Mouse (Mus musculus) CH12.LX (cell line): ENCODE measurements around the gene Iba57. TPM values are rescaled to one million over a fixed set of nuclear protein-coding genes. Genes with fewer than 3 reads are reported as not detected.

Experiments used
- DNase-seq: peaks from one replicate; pipeline ENCODE4 v3.0.0-alpha.2; 2013; ENCODE audit errors: extremely low read depth
- H3K27ac ChIP-seq: 2 replicates; pipeline ENCODE4 v1.5.1; 2012; ENCODE audit warnings: low read depth, mild to moderate bottlenecking, control low read depth, moderate library complexity; ENCODE audit not compliant: insufficient read depth
- H3K27me3 ChIP-seq: replicated peaks from 2 replicates; pipeline ENCODE3; 2012; ENCODE audit warnings: inconsistent platforms
- H3K36me3 ChIP-seq, 2 experiments: replicated peaks in 1 of 2; 2 replicates each; pipeline versions ENCODE3 to v1.6.1; 2012; ENCODE audit warnings: inconsistent platforms in 1 of 2, low read length in 1 of 2, mild to moderate bottlenecking in 1 of 2, mixed read lengths in 1 of 2, moderate library complexity in 1 of 2; ENCODE audit not compliant: control insufficient read depth in 1 of 2, insufficient read depth in 1 of 2
- H3K4me1 ChIP-seq, 2 experiments: 2 replicates each; pipeline ENCODE4 v1.6.1; 2012; ENCODE audit warnings: inconsistent platforms in 1 of 2, moderate library complexity in 1 of 2; ENCODE audit not compliant: insufficient read depth in 2 of 2, control insufficient read depth in 1 of 2
- H3K4me2 ChIP-seq: 2 replicates; pipeline ENCODE4 v1.6.1; 2012; ENCODE audit warnings: low read depth, mild to moderate bottlenecking, control low read depth; ENCODE audit not compliant: poor library complexity, insufficient read depth, severe bottlenecking
- H3K4me3 ChIP-seq, 3 experiments: fragments of 150-350 bp in 1 of 3; sonication (generic) in 1 of 3; replicated peaks in 1 of 3; 2 replicates each; pipeline versions ENCODE3 to v1.5.1; 2011 to 2012; ENCODE audit warnings: low read depth in 2 of 3, low read length in 2 of 3, mild to moderate bottlenecking in 2 of 3, moderate library complexity in 2 of 3, control low read depth in 1 of 3, improper control_type of control experiment in 1 of 3, inconsistent platforms in 1 of 3, mixed read lengths in 1 of 3; ENCODE audit not compliant: poor library complexity in 1 of 3
- H3K79me2 ChIP-seq: replicated peaks from 2 replicates; pipeline ENCODE4 v1.6.1; 2012; ENCODE audit warnings: mild to moderate bottlenecking, moderate library complexity; ENCODE audit not compliant: control insufficient read depth, poor library complexity, insufficient read depth, severe bottlenecking; ENCODE audit errors: extremely low read depth
- H3K9ac ChIP-seq: 2 replicates; pipeline ENCODE4 v1.6.1; 2012; ENCODE audit warnings: low read depth, mild to moderate bottlenecking, control low read depth, moderate library complexity; ENCODE audit not compliant: insufficient read depth
- H3K9me3 ChIP-seq: replicated peaks from 2 replicates; pipeline ENCODE3; 2012; ENCODE audit warnings: low read length, inconsistent platforms, mixed read lengths
- CHD1 ChIP-seq: IDR thresholded peaks from 2 replicates; pipeline ENCODE4 v1.6.1; 2012; ENCODE audit warnings: low read depth, low read length, improper control_type of control experiment, inconsistent platforms
- CTCF ChIP-seq, 2 experiments: IDR thresholded peaks in 1 of 2; conservative IDR thresholded peaks in 1 of 2; 2 replicates each; pipeline ENCODE4 v1.5.1; 2011 to 2012; ENCODE audit warnings: low read depth in 2 of 2, low read length in 2 of 2, improper control_type of control experiment in 1 of 2, inconsistent platforms in 1 of 2, mild to moderate bottlenecking in 1 of 2, moderate library complexity in 1 of 2
- ELF1 ChIP-seq: IDR thresholded peaks from 2 replicates; pipeline ENCODE4 v1.6.1; 2014; ENCODE audit warnings: low read depth, mild to moderate bottlenecking, inconsistent platforms, low read length, improper control_type of control experiment
- EP300 ChIP-seq: IDR thresholded peaks from 2 replicates; pipeline ENCODE4 v1.6.1; 2011; ENCODE audit warnings: low read length, improper control_type of control experiment
- JUND ChIP-seq: conservative IDR thresholded peaks from 2 replicates; pipeline ENCODE4 v1.6.1; 2011; ENCODE audit warnings: low read depth, low read length, improper control_type of control experiment
- KAT2A ChIP-seq: IDR thresholded peaks from 2 replicates; pipeline ENCODE4 v1.6.1; 2012; ENCODE audit warnings: low read length, improper control_type of control experiment, inconsistent platforms; ENCODE audit not compliant: insufficient replicate concordance
- MAFK ChIP-seq: IDR thresholded peaks from 2 replicates; pipeline ENCODE4 v1.6.1; 2011; ENCODE audit warnings: low read length, improper control_type of control experiment; ENCODE audit not compliant: insufficient replicate concordance
- MAZ ChIP-seq: IDR thresholded peaks from 2 replicates; pipeline ENCODE4 v1.6.1; 2012; ENCODE audit warnings: low read depth, mild to moderate bottlenecking, inconsistent platforms, low read length, improper control_type of control experiment, moderate library complexity
- MXI1 ChIP-seq: IDR thresholded peaks from 2 replicates; pipeline ENCODE4 v1.6.1; 2011; ENCODE audit warnings: mild to moderate bottlenecking, low read depth, low read length, improper control_type of control experiment
- NELFE ChIP-seq: IDR thresholded peaks from 2 replicates; pipeline ENCODE4 v1.6.1; 2011; ENCODE audit warnings: low read depth, low read length, improper control_type of control experiment
- POLR2AphosphoS2 ChIP-seq: IDR thresholded peaks from 2 replicates; pipeline ENCODE4 v1.6.1; 2011; ENCODE audit warnings: low read depth, low read length, improper control_type of control experiment
- RCOR1 ChIP-seq: conservative IDR thresholded peaks from 2 replicates; pipeline ENCODE4 v1.6.1; 2012; ENCODE audit warnings: low read depth, mild to moderate bottlenecking, inconsistent platforms, low read length, improper control_type of control experiment
- SIN3A ChIP-seq: IDR thresholded peaks from 2 replicates; pipeline ENCODE4 v1.6.1; 2012; ENCODE audit warnings: low read length, improper control_type of control experiment, inconsistent platforms
- SMC3 ChIP-seq: IDR thresholded peaks from 2 replicates; pipeline ENCODE4 v1.6.1; 2011; ENCODE audit warnings: low read depth, low read length, improper control_type of control experiment
- TBP ChIP-seq: conservative IDR thresholded peaks from 2 replicates; pipeline ENCODE4 v1.6.1; 2011; ENCODE audit warnings: low read depth, low read length, improper control_type of control experiment
- USF2 ChIP-seq: conservative IDR thresholded peaks from 2 replicates; pipeline ENCODE4 v1.6.1; 2011; ENCODE audit warnings: low read depth, low read length, improper control_type of control experiment
- ZKSCAN1 ChIP-seq: IDR thresholded peaks from 2 replicates; pipeline ENCODE4 v1.6.1; 2012; ENCODE audit warnings: low read depth, inconsistent platforms, low read length, improper control_type of control experiment, borderline replicate concordance
- ZNF384 ChIP-seq: IDR thresholded peaks from 2 replicates; pipeline ENCODE4 v1.6.1; 2012; ENCODE audit warnings: low read depth, low read length, improper control_type of control experiment, inconsistent platforms
- dilution Hi-C: fragments of 300-500 bp; cut with MboI; formaldehyde crosslinking; loops from 2 replicates; pipeline ENCODE4 v1.14.3; 2020; ENCODE audit warnings: low sequenced_read_pairs; ENCODE audit not compliant: extremely low pct_unique_long_range_greater_than_20kb, extremely low pct_ligation_motif_present
- in situ Hi-C: fragments of 300-500 bp; cut with MboI; formaldehyde crosslinking; loops from 3 replicates; pipeline ENCODE4 v1.14.3; 2019; ENCODE audit warnings: low sequenced_read_pairs, low pct_ligation_motif_present, low pct_unique_long_range_greater_than_20kb, mixed read lengths
- polyA plus RNA-seq: library from polyadenylated mRNA; unstranded; fragments of >175 nt; gene quantifications from 2 replicates; pipeline ENCODE4 v1.2.1, GENCODE M21; 2012; ENCODE audit warnings: low read depth; ENCODE audit not compliant: insufficient read length
- total RNA-seq, 2 experiments: library from RNA; depleted of rRNA; stranded (reverse); fragments of 300-350 nt in 1 of 2; fragments of >200 nt in 1 of 2; gene quantifications; 2 replicates each; pipeline ENCODE4 v1.2.3; 2012 to 2014

The Iba57 gene
- total and polyA plus RNA-seq, 3 experiments, result 4.0 to 7.5 (median 4.6) TPM

DNA sequence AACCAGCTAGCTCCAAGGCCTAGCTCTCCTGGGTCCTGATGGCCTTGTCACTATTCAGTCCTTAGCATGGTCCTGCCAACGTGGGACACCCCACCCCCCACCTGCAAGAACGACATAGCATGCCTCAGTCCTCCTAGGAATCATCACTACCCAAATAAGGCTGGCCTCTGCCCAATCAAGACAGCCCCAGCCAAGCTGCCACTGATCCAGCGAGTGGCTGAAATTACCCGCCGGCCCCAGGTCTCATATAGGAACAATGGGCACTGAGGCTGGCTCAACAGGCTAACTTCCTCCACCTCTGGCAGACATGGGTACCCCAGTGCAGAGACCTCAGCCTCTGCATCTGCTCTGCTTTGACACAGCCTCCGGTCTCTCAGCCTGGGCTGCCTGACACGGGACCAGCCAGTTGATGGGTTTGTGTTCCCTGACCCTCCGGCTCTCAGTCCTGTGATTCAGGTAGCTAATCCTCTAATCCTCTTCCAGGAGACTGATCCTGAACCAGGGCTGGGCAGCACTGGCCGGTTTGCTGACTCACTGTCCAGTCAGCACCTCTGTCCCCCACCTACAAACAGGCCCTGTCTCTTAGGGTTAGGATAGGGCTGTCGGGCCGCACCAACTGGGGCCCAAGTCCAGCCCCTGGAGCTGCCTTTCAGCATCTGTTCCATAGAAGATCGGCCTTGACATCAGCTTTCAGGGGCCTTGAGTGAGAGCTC is 26.4 kb downstream of the Iba57 start:
- Histone ChIP-seq H3K27ac (no peak overlapping the region), H3K4me1 (peaks cover 16 to 32% of the 10 kb centered on the region in 2 experiments), H3K27me3 (peaks cover 31% of the 10 kb centered on the region), H3K9me3 (peaks cover 19% of the 10 kb centered on the region), H3K79me2 (no peaks in the 10 kb centered on the region), H3K36me3 (no peaks in the 10 kb centered on the region), H3K4me3 (no peak overlapping the region), H3K4me2 (no peak overlapping the region), H3K9ac (no peak overlapping the region)
- dilution Hi-C loops (no loop called here), in situ Hi-C loops (loop anchor here (5.0 kb wide), 1 partner anchor 35 kb away; no protein-coding TSS in a partner anchor)
- no peak for TF ChIP-seq CHD1
- TF ChIP-seq KAT2A, result no peak
- no peak for TF ChIP-seq MAFK
- TF ChIP-seq ELF1, result no peak
- no peak for TF ChIP-seq POLR2AphosphoS2
- TF ChIP-seq EP300, result no peak
- TF ChIP-seq ZNF384, result no peak
- no peak for TF ChIP-seq JUND
- TF ChIP-seq SMC3, result no peak
- TF ChIP-seq SIN3A, result no peak
- TF ChIP-seq ZKSCAN1, result no peak
- no peak for TF ChIP-seq USF2
- no peak for TF ChIP-seq CTCF (conservative IDR thresholded peaks at IDR 0.05 in 1 of 2, IDR thresholded peaks at IDR 0.05 in 1 of 2; ENCODE audit: low read depth in 2 of 2, low read length in 2 of 2)
- TF ChIP-seq MXI1, result no peak
- no peak for TF ChIP-seq NELFE
- no peak for TF ChIP-seq RCOR1
- no peak for TF ChIP-seq TBP
- no peak for DNase-seq

DNA sequence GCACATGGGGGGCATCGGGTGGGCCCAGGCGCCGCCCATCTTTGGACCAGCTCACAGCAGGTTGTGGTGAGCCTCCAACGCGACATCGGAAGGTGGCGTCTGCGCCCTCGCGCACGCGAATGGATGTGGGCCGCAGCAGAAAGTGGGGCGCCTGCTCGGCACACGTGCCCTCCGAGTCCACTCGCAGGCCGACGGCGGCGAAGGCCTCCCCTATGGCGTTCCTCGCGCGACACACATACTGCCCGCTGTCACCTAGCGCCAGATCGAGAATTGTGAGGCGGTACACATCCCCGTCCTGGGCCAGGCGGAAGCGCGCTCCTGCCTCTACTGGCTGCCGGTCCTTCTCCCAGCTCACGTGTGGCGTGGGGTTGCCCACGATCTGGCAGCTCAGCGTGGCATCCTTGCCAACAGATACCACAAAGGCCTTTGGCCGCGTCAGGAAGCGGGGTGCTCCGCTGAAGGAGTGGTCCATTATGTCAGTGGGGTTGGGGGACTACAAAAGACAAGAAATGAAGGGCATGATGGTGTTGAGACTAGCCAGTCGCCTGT is 27.6 kb downstream of the Iba57 start, which contains the start of gene Obscn:
TSS of gene Obscn (minus strand) at position 499 of the 549 bp plus-strand sequence.
- no peak within 1 kb of the TSS for H3K4me3 ChIP-seq

More for the DNA sequence above, 27.6 kb downstream of the Iba57 start, which contains the start of gene Obscn:
- in situ Hi-C loops (loop anchor here (5.0 kb wide), 1 partner anchor 34 kb away; no protein-coding TSS in a partner anchor), dilution Hi-C loops (no loop called here)
- Histone ChIP-seq H3K9ac (no peak within 1 kb of the TSS), H3K27ac (no peak within 1 kb of the TSS), H3K4me1 (peaks cover 24 to 33% of the 10 kb centered on the region in 2 experiments), H3K79me2 (no peaks in the 10 kb centered on the region), H3K27me3 (peaks cover 29% of the 10 kb centered on the region), H3K36me3 (no peaks in the 10 kb centered on the region), H3K9me3 (peaks cover 19% of the 10 kb centered on the region), H3K4me2 (no peak within 1 kb of the TSS)
- no peak for DNase-seq
- no peak for TF ChIP-seq MXI1
- no peak for TF ChIP-seq MAZ
- no peak for TF ChIP-seq CHD1
- no peak for TF ChIP-seq CTCF (conservative IDR thresholded peaks at IDR 0.05 in 1 of 2, IDR thresholded peaks at IDR 0.05 in 1 of 2; ENCODE audit: low read depth in 2 of 2, low read length in 2 of 2)
